Mouse (Mus musculus) c-Kit-positive CD71-positive TER-119-positive erythroid progenitor cells, embryonic 14.5 days (primary cell): ENCODE results near the gene Arntl2.

Experiments
- DNase-seq: peaks from one replicate; pipeline ENCODE4 v3.0.0-alpha.2; 2013; ENCODE audit warnings: low spot score

The Arntl2 gene

GRCm38 (mm10) chr6:146781566-146781965 is 14.3 kb upstream of the Arntl2 start:
- DNase-seq, result no peak

GRCm38 (mm10) chr6:146793527-146793926 is 2.3 kb upstream of the Arntl2 start:
- DNase-seq, result no peak

GRCm38 (mm10) chr6:146795166-146795923 is 510 bp upstream of the Arntl2 start:
- no peak for DNase-seq

- DNase-seq, result no peak
Observed at GRCm38 (mm10) chr6:146797446-146797845, 1.6 kb downstream of the Arntl2 start.

GRCm38 (mm10) chr6:146809991-146810390 is 14.1 kb downstream of the Arntl2 start:
- DNase-seq, result no peak

- DNase-seq, result no peak
Observed at GRCm38 (mm10) chr6:146813007-146813406, 17.2 kb downstream of the Arntl2 start.

- no peak for DNase-seq
Observed at GRCm38 (mm10) chr6:146820177-146820965, 24.5 kb downstream of the Arntl2 start.

- DNase-seq, result no peak
Observed at GRCm38 (mm10) chr6:146821958-146822357, 26.1 kb downstream of the Arntl2 start.

GRCm38 (mm10) chr6:146824727-146825486 is 29.1 kb downstream of the Arntl2 start:
- peak; percentile 45 for DNase-seq

- no peak for DNase-seq
Observed at GRCm38 (mm10) chr6:146825487-146825773, 29.6 kb downstream of the Arntl2 start.

- DNase-seq, result no peak
Observed at GRCm38 (mm10) chr6:146831320-146831719, 35.5 kb downstream of the Arntl2 start.

GRCm38 (mm10) chr6:146833485-146834314 is 37.8 kb downstream of the Arntl2 start:
- peak; percentile 30 for DNase-seq

GRCm38 (mm10) chr6:146834342-146834741 is 38.5 kb downstream of the Arntl2 start:
- DNase-seq, result no peak

GRCm38 (mm10) chr6:146835784-146836183 is 39.9 kb downstream of the Arntl2 start:
- DNase-seq, result no peak

GRCm38 (mm10) chr6:146837316-146837715 is 41.5 kb downstream of the Arntl2 start:
- no peak for DNase-seq

GRCm38 (mm10) chr6:146838366-146838765 is 42.5 kb downstream of the Arntl2 start:
- DNase-seq, result no peak

- DNase-seq, result no peak
Observed at GRCm38 (mm10) chr6:146838863-146839262, 43.0 kb downstream of the Arntl2 start.

- no peak for DNase-seq
Observed at GRCm38 (mm10) chr6:146844867-146845266, 49.0 kb downstream of the Arntl2 start.

- DNase-seq, result no peak
Observed at GRCm38 (mm10) chr6:146845347-146845746, 49.5 kb downstream of the Arntl2 start.

- DNase-seq, result no peak
Observed at GRCm38 (mm10) chr6:146845961-146846750, 50.3 kb downstream of the Arntl2 start.

GRCm38 (mm10) chr6:146847402-146847801 is 51.5 kb downstream of the Arntl2 start:
- DNase-seq, result no peak
